Mouse (Mus musculus) heart, embryonic 11.5 days (tissue): Measurements from ENCODE around the gene E2f7. TPM values are rescaled to one million over a fixed set of nuclear protein-coding genes. Genes with fewer than 3 reads are reported as not detected.

Source experiments
- ATAC-seq: fragments of 200-750 bp; cut with Nextera tagmentation; replicated peaks from 2 replicates; pipeline ENCODE4 v1.8.0; 2017; ENCODE audit warnings: moderate library complexity; ENCODE audit not compliant: insufficient number of reproducible peaks, low FRiP score, low TSS enrichment
- H3K27ac ChIP-seq: fragments of 300-500 bp; sonication (generic); 2 replicates; pipeline ENCODE4 v1.5.1; 2014; ENCODE audit warnings: mild to moderate bottlenecking, low read depth, low read length
- H3K27me3 ChIP-seq: fragments of 300-500 bp; sonication (generic); 2 replicates; pipeline ENCODE4 v1.6.1; 2014; ENCODE audit warnings: mild to moderate bottlenecking, low read length, mixed read lengths; ENCODE audit not compliant: control insufficient read depth, insufficient read depth
- H3K36me3 ChIP-seq: fragments of 300-500 bp; sonication (generic); 2 replicates; pipeline ENCODE4 v1.6.1; 2014; ENCODE audit warnings: mild to moderate bottlenecking, low read length, moderate library complexity, mixed read lengths; ENCODE audit not compliant: control insufficient read depth, insufficient read depth
- H3K4me1 ChIP-seq: fragments of 300-500 bp; sonication (generic); 2 replicates; pipeline ENCODE4 v1.6.1; 2014; ENCODE audit warnings: low read length; ENCODE audit not compliant: control insufficient read depth, insufficient read depth
- H3K4me2 ChIP-seq: fragments of 300-500 bp; sonication (generic); 2 replicates; pipeline ENCODE4 v1.6.1; 2014; ENCODE audit warnings: mild to moderate bottlenecking, moderate library complexity
- H3K4me3 ChIP-seq: fragments of 300-500 bp; sonication (generic); 2 replicates; pipeline ENCODE4 v1.5.1; 2014; ENCODE audit warnings: low read depth, low read length
- H3K9ac ChIP-seq: fragments of 300-500 bp; sonication (generic); 2 replicates; pipeline ENCODE4 v1.6.1; 2014; ENCODE audit warnings: mild to moderate bottlenecking, low read depth, low read length, moderate library complexity
- H3K9me3 ChIP-seq: fragments of 300-500 bp; sonication (generic); replicated peaks from 2 replicates; pipeline ENCODE4 v1.6.1; 2016; ENCODE audit warnings: low read length; ENCODE audit not compliant: control insufficient read depth
- WGBS: fragments of 180-500 bp; shearing (Covaris S2); extraction: QIAGEN DNeasy Blood & Tissue Kit; methylation state at CpG from one replicate; pipeline ENCODE4 v1.1.7; 2014; ENCODE audit not compliant: insufficient replicate concordance; 5-methylcytosine and 5-hydroxymethylcytosine counted together
- polyA plus RNA-seq: library from polyadenylated mRNA; unstranded; fragments of >200 nt; fragmentation: Nextera tagmentation; extraction: Ambion mirVana; gene quantifications from 2 replicates; pipeline ENCODE4 v1.2.1, GENCODE M21; 2014

The E2f7 gene
- polyA plus RNA-seq, 1 experiment from 2014 or later, result 21.9 TPM

DNA sequence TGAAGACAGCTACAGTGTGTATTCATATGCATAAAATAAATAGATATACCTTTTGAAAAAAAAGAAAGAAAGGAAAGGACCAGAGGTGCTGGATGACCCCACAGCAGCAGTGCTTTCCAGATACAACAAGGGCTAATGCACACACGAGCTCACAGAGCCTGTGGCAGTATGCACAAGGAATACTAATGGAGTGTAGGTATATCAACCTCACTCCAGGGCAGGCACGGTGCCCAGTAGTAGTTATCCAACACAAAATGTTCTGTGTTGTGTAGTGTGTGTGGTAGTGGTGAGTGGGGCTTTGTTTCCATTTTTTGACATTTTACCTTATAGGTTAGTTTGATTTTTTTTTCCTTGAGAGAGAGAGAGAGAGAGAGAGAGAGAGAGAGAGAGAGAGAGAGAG, 65.3 kb downstream of the E2f7 start:
- no peaks in the 10 kb centered on the region for H3K4me1 ChIP-seq
- no peaks in the 10 kb centered on the region for H3K9me3 ChIP-seq
- H3K27ac ChIP-seq, result no peak overlapping the region
- 87% methylated on average over 2 of the region's 2 CpGs for WGBS
- ATAC-seq, result no peak
- no peak overlapping the region for H3K9ac ChIP-seq
- no peak overlapping the region for H3K4me3 ChIP-seq
- H3K36me3 ChIP-seq, result no peaks in the 10 kb centered on the region
- H3K27me3 ChIP-seq, result no peaks in the 10 kb centered on the region
- H3K4me2 ChIP-seq, result no peak overlapping the region

DNA sequence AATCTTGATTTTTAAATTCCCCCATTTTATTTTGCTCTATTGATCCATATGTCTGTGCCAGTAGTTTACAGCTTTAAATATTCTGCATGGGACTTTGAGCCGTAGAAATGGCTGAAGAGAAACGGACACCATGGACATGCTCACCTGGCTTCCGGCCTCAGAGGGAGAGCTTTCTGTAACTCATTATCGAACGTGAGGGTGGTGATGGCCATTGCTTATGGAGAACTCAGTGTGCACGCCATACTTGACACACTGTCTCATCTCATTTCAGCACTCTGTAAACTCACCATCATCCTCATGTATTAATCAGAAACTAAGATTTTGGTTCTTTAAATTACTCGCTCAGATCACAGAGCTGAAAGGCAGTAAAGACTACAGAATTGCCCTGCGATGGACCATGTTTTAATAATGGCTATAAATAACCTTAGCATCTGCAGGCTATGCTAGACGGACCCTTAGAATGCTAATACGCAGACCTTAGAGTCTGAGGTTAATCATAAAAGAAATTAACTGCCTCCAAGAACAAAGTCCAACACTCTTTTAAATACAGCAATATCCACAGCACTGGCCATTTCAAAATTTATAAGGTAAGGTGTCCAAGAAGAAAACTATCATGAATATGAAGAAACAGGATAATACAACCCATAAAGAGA, 66.1 kb downstream of the E2f7 start:
- 78% methylated on average over 10 of the region's 10 CpGs for WGBS
- H3K27me3 ChIP-seq, result no peaks in the 10 kb centered on the region
- no peak overlapping the region for H3K4me2 ChIP-seq
- H3K36me3 ChIP-seq, result no peaks in the 10 kb centered on the region
- no peak overlapping the region for H3K4me3 ChIP-seq
- H3K9me3 ChIP-seq, result no peaks in the 10 kb centered on the region
- H3K9ac ChIP-seq, result no peak overlapping the region
- H3K27ac ChIP-seq, result no peak overlapping the region
- H3K4me1 ChIP-seq, result no peaks in the 10 kb centered on the region
- ATAC-seq, result no peak

DNA sequence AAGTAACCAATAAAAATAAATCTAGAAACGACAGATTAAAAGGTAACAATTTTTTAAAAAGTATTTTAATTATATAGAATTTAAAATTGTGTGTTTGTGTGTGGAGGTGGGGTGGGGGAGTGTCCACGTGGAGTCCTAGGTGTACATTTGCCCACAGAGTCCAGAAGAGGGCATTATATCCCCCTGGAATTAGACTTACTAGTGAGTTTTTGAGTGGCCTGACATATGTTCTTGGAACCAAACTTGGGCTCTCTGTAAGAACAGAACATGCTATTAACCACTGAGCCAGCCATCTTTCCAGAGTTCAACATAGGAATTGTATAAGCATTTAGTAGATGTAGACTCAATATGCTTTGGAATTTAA, 66.6 kb downstream of the E2f7 start:
- 42% methylated on average over 2 of the region's 2 CpGs for WGBS
- Histone ChIP-seq H3K4me2 (no peak overlapping the region), H3K9me3 (no peaks in the 10 kb centered on the region), H3K27ac (no peak overlapping the region), H3K4me3 (no peak overlapping the region), H3K9ac (no peak overlapping the region), H3K36me3 (no peaks in the 10 kb centered on the region), H3K27me3 (no peaks in the 10 kb centered on the region), H3K4me1 (no peaks in the 10 kb centered on the region)
- no peak for ATAC-seq

DNA sequence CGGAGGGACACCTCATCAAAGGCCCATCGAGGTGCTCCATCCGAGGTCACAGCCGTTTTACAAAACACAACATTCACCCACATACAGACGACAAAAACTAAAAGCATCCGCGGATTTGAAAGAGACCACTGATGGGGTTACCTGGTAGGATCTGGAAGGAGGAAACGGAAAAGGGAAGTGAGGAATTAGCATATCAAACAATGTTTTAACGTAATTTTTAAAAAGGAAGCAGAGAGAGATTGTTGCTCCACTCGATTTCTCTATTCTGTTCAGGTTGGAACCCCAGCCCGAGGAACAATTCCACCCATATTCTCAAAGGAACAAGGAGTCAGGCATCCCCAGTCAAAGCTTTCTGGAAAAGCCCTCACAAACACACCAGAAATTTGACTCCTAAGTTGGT, 75.9 kb downstream of the E2f7 start:
- no peak overlapping the region for H3K9ac ChIP-seq
- no peaks in the 10 kb centered on the region for H3K27me3 ChIP-seq
- no peak overlapping the region for H3K4me2 ChIP-seq
- no peak for ATAC-seq
- H3K4me3 ChIP-seq, result no peak overlapping the region
- H3K4me1 ChIP-seq, result no peaks in the 10 kb centered on the region
- peaks cover 3% of the 10 kb centered on the region; the same call in 1 of the 2 replicates for H3K9me3 ChIP-seq
- WGBS, result 74% methylated on average over 11 of the region's 11 CpGs
- no peaks in the 10 kb centered on the region for H3K36me3 ChIP-seq
- H3K27ac ChIP-seq, result no peak overlapping the region

DNA sequence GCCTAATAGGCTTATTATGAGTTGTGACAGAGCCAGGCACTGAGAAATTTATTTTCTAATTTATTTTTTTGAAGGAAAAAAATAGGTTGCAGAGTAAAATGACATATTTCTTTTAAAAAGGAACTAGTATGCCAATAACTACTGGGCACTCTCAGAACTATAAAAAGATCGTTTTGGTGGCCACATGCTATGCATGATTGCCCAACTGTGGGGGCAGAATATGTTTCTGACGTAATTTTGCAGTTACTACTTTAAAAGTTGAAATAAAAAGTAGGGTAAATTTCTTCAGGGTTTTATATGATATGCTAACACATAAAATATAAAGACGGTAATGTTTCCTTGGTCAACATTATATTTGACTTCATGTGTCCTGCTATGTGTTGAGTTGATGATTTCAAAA, 76.5 kb downstream of the E2f7 start:
- Histone ChIP-seq H3K27ac (no peak overlapping the region), H3K27me3 (no peaks in the 10 kb centered on the region), H3K9ac (no peak overlapping the region), H3K9me3 (peaks cover 3% of the 10 kb centered on the region; the same call in 1 of the 2 replicates), H3K4me1 (no peaks in the 10 kb centered on the region), H3K4me2 (no peak overlapping the region), H3K36me3 (no peaks in the 10 kb centered on the region), H3K4me3 (no peak overlapping the region)
- ATAC-seq, result no peak
- WGBS, result 86% methylated on average over 3 of the region's 3 CpGs

DNA sequence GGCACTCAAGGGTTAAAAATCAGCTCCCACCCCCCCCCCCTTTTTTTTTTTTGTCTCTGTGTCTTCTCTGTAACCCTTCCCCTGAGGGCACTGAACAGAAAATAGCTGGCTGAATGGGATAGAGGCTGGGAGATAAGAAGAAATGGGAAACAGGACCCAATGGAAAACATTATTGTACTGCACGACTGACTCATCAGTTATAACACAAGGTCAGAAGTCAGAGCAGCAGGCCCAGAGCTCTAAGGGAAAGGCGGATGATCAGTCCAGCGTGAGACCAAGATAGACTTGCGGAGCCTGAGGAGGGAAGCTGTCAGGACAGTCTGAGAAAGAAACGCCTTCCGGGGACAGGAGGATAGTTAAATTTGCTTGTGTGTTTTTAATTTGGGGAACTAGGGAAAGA, 87.1 kb downstream of the E2f7 start:
- Histone ChIP-seq H3K9me3 (no peaks in the 10 kb centered on the region), H3K27me3 (no peaks in the 10 kb centered on the region), H3K36me3 (no peaks in the 10 kb centered on the region), H3K4me2 (no peak overlapping the region), H3K27ac (peak overlapping the region; percentile 29; the same call in 1 of the 2 replicates), H3K9ac (no peak overlapping the region), H3K4me3 (no peak overlapping the region), H3K4me1 (peaks cover 3% of the 10 kb centered on the region; the same call in 1 of the 2 replicates)
- WGBS, result 15% methylated on average over 6 of the region's 6 CpGs
- peak; percentile 68 for ATAC-seq

DNA sequence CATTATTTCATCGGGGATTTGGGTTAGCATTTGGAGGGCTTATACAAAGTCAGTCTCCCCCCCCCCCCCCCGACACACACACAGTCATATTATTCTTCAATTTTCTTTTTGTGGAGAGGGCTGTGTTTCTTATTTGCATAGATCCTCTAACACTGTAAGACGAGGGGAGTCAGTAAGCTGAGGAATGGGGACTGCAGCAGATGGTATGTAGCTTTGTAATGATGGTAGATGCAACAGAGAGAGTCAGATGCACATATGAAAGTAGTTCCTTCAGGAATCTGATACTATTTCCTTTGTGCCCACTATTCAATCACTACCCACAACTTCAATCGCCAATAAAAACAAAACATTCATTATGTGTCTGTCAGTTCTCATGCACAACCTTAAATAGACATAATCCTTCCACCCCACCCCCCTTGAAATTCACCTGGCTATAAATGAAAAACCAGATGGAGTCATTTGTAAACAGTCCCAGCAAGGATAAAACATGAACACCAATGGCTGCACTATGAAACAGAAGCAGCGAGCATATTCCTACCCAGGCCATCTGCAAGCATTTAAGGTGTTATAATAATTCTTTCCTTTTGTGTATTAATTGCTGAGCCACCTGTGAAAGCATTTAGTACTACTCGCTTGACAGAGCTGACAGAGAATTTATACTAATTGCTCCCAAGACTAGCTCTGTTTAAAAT, 90.0 kb downstream of the E2f7 start:
- no peak overlapping the region for H3K4me2 ChIP-seq
- peaks cover 3% of the 10 kb centered on the region; the same call in 1 of the 2 replicates for H3K4me1 ChIP-seq
- H3K9ac ChIP-seq, result no peak overlapping the region
- H3K27me3 ChIP-seq, result no peaks in the 10 kb centered on the region
- H3K4me3 ChIP-seq, result no peak overlapping the region
- no peaks in the 10 kb centered on the region for H3K36me3 ChIP-seq
- H3K27ac ChIP-seq, result no peak overlapping the region
- WGBS, result 70% methylated on average over 6 of the region's 6 CpGs
- no peaks in the 10 kb centered on the region for H3K9me3 ChIP-seq
- ATAC-seq, result no peak
